34 mouse cellular contexts compared by ENCODE assay signal in the genomic region with DNA sequence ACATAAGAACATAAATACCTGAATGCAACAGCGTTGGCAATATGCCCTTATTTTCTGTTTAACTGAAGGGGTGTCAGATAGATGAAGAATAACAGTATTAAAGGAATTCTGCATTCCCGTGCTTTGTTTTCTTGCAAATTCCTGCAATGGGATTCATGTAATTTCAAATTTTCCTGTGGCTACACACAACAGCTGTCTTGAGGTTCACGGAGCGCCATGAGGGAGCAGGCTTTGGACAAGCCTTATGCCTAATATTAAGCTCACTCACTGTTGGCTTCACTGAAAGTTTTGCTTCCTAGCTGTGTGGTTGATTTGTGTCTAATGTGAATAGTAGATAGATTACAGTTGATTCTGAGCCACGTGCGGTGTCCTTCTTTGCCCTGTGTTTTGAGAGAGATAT. TPM values are rescaled to one million over a fixed set of nuclear protein-coding genes. Genes with fewer than 3 reads are reported as not detected.
"Had no signal": no experiment of that assay in that cellular context is flagged by ENCODE, and none has a peak within 500 bp of the region (broad histone marks: within the 10 kb centered on the region; RNA-seq: fewer than 3 reads in every experiment).

No protein-coding gene starts in this region.

- H3K4me1 ChIP-seq: limb, embryonic 10.5 days; limb, embryonic 12.5 days; limb, embryonic 13.5 days; limb, embryonic 15.5 days; liver, embryonic 12.5 days; liver, embryonic 13.5 days; liver, embryonic 15.5 days; lung, embryonic 15.5 days; megakaryocyte, embryonic 14.5 days; midbrain, embryonic 10.5 days; midbrain, embryonic 12.5 days; midbrain, embryonic 13.5 days; midbrain, embryonic 15.5 days; neural tube, embryonic 12.5 days had no signal

- ATAC-seq: liver, embryonic 12.5 days; liver, postnatal 0 days; midbrain, embryonic 13.5 days; midbrain, embryonic 15.5 days; midbrain, embryonic 16.5 days had no signal

- H3K27me3 ChIP-seq: limb, embryonic 12.5 days; limb, embryonic 13.5 days; limb, embryonic 15.5 days; liver, embryonic 12.5 days; liver, embryonic 13.5 days; liver, embryonic 15.5 days; lung, embryonic 15.5 days; megakaryocyte, embryonic 14.5 days; midbrain, embryonic 12.5 days; midbrain, embryonic 13.5 days; midbrain, embryonic 15.5 days; neural tube, embryonic 12.5 days had no signal

- H3K27ac ChIP-seq: left cerebral cortex, adult 2 months; limb, embryonic 10.5 days; limb, embryonic 12.5 days; limb, embryonic 13.5 days; limb, embryonic 15.5 days; liver, embryonic 12.5 days; liver, embryonic 13.5 days; liver, embryonic 14.5 days; liver, embryonic 15.5 days; lung, embryonic 15.5 days; macrophage; midbrain, embryonic 10.5 days; midbrain, embryonic 12.5 days; midbrain, embryonic 13.5 days; midbrain, embryonic 15.5 days; neural tube, embryonic 12.5 days had no signal

- H3K9ac ChIP-seq: limb, embryonic 12.5 days; limb, embryonic 13.5 days; limb, embryonic 15.5 days; liver, embryonic 12.5 days; liver, embryonic 13.5 days; liver, embryonic 14.5 days; liver, embryonic 15.5 days; liver, postnatal 0 days; lung, embryonic 15.5 days; midbrain, embryonic 12.5 days; midbrain, embryonic 13.5 days; midbrain, embryonic 15.5 days; neural tube, embryonic 12.5 days had no signal

- H3K4me2 ChIP-seq: limb, embryonic 12.5 days; limb, embryonic 13.5 days; limb, embryonic 15.5 days; liver, embryonic 11.5 days; liver, embryonic 12.5 days; liver, embryonic 13.5 days; liver, embryonic 15.5 days; lung, embryonic 15.5 days; midbrain, embryonic 11.5 days; midbrain, embryonic 12.5 days; midbrain, embryonic 13.5 days; midbrain, embryonic 15.5 days; neural tube, embryonic 12.5 days had no signal

- DNase-seq: left cerebral cortex, postnatal 4 days; liver; liver, embryonic 13.5 days; liver, postnatal 0 days; lung, adult 18-20 months; lung, adult 2 months; lung, postnatal 10 days; lung, postnatal 14 days; lung, postnatal 36 days; lung, postnatal 4 days; midbrain, embryonic 14.5 days had no signal

- H3K9me3 ChIP-seq: limb, embryonic 10.5 days; limb, embryonic 12.5 days; limb, embryonic 13.5 days; limb, embryonic 15.5 days; liver, embryonic 12.5 days; liver, embryonic 13.5 days; liver, embryonic 15.5 days; lung, embryonic 15.5 days; midbrain, embryonic 10.5 days; midbrain, embryonic 12.5 days; midbrain, embryonic 13.5 days; midbrain, embryonic 15.5 days; neural tube, embryonic 12.5 days had no signal

- H3K4me3 ChIP-seq: left cerebral cortex, adult 2 months; limb, embryonic 10.5 days; limb, embryonic 12.5 days; limb, embryonic 13.5 days; limb, embryonic 15.5 days; liver, embryonic 12.5 days; liver, embryonic 13.5 days; liver, embryonic 15.5 days; lung, embryonic 15.5 days; megakaryocyte, embryonic 14.5 days; midbrain, embryonic 10.5 days; midbrain, embryonic 12.5 days; midbrain, embryonic 13.5 days; midbrain, embryonic 15.5 days; neural tube, embryonic 12.5 days had no signal

- H3K36me3 ChIP-seq: limb, embryonic 10.5 days; limb, embryonic 12.5 days; limb, embryonic 13.5 days; limb, embryonic 15.5 days; liver, embryonic 12.5 days; liver, embryonic 13.5 days; liver, embryonic 15.5 days; lung, embryonic 15.5 days; midbrain, embryonic 10.5 days; midbrain, embryonic 12.5 days; midbrain, embryonic 13.5 days; midbrain, embryonic 15.5 days; neural tube, embryonic 12.5 days had no signal

RNA-seq across cellular contexts. Expression of a gene that starts 47.1 kb away (rescaled TPM):
- total RNA-seq: megakaryocyte progenitor cell, adult 5-6 weeks; megakaryocyte, adult 5-6 weeks; megakaryocyte-erythroid progenitor cell, adult 5-6 weeks; monocyte, adult 5-6 weeks had no signal
- polyA plus RNA-seq: macrophage had no signal
